Mouse (Mus musculus) cerebellum, postnatal 4 days (tissue): ENCODE measurements around the gene Rin2.

ENCODE experiments used
- DNase-seq, 2 experiments: peaks; one replicate each; pipeline ENCODE4 v3.0.0; 2022; ENCODE audit warnings: low spot score in 2 of 2, mixed read lengths in 1 of 2

Gene Rin2

DNA sequence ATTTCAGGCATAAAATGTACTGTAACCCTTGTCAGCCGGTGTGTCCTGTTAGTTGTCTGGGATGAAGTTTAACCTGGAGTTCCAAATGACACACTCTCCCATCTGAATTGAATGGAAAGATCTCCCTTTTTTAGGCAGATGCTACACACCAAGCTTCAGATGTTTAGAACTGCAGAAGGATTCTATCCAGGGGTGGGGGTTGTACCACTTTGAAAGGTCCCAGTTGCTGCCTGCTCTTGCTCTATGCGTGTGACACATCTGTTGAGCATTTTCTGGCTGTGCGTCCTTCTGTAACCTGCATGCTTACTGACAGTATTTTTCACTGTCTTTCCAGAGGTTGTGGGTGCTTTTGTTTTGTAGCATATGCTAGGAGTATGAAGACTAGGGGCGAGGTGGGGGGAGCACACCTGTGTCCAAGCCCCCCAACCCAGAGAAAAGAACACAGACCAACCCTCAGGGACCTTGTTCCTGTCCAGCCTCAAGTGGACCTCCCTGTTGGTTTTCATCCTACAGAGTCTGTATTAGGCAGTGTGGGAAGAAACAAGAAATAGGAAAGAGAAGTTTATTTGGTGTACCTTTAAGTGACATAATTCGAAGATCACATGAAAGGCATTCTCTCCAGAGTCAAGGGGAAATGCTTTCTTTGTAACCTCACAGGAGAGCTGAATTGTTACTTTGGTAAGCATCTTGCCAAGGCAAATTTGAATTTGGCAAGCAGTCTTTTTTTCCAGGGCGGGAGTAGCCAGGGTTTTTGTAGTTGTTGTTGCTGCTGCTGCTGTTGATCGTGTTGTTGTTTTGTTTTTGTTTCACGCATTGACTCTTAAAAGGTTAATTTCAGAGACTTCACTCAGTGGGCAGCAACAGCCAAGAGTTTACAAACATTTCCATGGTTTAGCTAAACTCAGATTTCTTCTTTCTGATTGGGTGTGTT lies 186.4 kb downstream of the Rin2 start:
- DNase-seq, result no peak

- no peak for DNase-seq
Measured at GRCm38 (mm10) chr2:145862206-145862817, 187.3 kb downstream of the Rin2 start.

DNA sequence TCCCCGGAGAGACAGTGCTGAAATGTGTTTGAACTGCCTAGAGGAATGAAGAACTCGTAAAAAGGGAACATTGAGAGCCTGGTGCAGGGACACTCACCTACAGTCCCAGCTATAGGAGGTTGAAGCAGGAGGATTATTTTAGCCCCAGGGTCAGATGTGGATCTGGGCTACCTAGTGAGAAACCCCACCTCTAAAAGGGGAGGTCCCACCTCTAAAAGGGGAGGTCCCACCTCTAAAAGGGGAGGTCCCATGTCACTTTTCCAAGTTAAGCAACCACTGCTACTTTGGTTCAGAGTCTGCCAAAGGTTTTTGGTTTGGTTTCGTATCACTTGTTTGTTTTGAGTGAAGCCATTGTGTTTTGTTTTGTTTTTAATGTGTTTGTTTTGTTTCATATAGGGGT lies 190.3 kb downstream of the Rin2 start:
- no peak for DNase-seq

DNA sequence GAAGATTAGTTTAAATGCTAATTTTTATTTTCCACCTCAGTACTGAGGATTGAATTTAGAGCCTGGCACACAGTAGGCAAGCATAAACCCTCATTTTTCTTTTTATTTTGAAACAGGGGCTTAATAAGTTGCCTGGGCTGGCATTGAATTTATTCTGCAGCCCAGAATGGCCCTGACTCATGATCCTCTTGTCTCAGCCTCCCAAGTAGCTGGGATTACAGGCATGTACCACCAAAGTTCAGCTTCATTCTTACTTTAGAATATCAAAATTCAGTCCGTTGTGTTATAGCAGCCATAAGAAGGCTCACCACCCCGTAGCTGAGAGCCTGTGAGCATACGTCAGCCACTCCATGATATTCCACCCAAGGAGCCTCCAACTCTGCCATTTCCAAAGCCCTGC lies 191.2 kb downstream of the Rin2 start:
- DNase-seq, result no peak

DNA sequence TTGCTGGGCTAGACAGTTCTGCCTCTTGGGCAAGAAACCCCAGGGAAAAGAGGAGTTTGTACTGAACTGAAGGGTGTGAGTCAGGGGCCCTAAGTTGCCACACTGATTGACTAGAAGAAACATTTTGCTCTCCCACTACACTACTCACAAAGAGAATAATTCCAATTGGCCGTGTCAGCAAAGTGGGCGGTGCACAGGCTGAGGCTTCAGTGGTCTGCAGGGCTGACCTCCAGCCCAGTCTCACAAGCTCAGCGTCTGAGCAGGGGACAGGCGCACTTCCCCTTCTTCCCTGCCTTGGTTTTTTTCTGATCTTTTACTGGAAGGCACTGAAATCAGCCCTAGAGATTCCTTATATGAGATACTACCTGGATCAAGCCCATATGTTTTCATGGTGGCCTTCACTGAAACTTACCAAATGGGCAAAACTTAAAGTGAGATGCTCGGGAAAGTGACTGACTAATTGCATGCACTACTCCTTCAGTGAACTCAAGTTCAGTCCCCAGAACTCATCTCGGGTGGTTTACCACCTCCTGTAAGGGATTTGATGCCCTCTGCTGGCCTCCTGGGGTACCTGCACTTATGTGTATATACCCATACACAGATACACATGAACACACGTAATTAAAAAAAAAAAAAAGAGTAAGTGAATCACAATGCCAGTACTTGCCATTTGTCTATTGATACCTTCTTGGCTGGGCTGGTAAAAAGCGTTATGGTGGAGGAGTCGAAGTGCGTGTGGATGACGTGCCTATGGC lies 191.9 kb downstream of the Rin2 start:
- DNase-seq, result no peak

DNA sequence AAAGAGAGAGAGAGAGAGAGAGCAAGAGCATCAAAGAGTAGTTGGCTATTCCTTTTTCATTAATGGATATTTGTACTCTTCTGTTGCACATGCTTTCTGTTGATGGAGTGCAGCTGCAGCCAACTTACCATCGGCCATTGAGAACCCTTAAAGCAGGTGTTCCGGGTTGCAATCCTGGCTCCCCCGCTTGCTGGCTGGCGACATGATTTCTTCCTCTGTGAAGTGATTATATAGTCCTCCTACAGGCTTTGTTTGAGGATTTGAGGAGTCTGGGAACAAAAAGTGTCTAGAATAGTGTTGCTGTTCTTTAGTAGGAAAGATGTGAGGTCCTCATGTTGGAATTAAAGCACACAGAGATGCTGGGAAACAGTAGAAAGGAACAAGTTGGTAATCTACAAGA lies 196.3 kb downstream of the Rin2 start:
- no peak for DNase-seq

DNA sequence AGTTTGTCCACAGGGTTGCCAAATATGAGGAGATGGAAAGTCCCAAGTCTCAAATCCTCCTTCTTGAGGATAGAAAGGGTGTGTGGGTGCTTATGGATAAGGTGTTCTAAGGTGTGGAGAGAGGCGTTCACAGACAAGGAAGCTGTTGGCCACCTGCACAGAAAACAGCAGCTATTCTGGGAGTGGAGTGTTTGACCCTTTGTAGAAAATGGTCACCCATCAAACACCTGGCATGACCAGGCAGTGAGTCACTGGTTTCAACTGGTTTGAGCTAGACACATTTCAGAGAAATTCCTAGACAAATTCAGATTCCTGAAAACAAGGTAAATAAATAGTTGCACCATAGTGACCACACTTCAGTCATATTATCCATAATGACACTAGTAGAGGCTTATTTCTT lies 197.1 kb downstream of the Rin2 start:
- no peak for DNase-seq

GRCm38 (mm10) chr2:145873953-145874352 lies 198.9 kb downstream of the Rin2 start:
- no peak for DNase-seq

GRCm38 (mm10) chr2:145874879-145875482 lies 200.0 kb downstream of the Rin2 start:
- DNase-seq, result no peak

DNA sequence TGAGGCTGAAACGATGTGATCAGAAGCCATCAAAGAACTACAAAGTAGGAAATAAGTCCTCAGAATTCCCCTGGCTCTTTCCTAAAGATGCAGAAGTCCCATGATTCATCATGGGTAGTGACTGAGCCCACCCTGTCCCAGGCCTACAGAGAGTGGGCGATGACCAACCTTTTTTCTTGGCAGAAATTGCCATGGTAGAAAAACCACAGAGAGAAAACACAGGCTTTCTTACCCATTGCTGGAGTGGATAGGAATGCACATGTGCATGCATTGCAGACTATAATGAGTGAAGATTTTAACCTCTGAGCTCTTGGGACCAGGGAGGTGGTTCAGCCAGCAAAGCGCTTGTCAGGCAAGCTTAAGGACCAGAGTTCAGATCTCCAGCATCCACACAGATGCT lies 202.2 kb downstream of the Rin2 start:
- no peak for DNase-seq

GRCm38 (mm10) chr2:145880887-145881747 lies 206.1 kb downstream of the Rin2 start:
- no peak for DNase-seq

DNA sequence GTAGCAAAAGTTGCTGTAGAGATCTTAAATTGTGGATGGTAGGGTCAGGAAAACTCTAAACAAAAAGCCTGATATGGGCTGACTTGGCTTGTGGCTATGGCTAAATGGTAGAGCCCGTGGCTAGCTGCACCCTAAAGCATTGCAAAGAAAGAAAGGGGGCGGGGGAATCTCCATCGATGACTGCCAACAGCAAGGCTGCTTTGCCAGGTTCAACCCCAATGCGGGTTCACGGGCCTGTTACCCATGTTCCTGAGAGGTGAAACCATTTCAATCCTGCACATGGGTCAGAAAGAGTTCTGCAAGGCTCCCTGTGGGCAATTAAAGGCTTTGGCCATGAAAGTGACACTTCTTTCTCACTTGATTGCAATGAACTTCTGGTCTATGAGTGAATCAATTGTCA lies 206.9 kb downstream of the Rin2 start:
- DNase-seq, result no peak

DNA sequence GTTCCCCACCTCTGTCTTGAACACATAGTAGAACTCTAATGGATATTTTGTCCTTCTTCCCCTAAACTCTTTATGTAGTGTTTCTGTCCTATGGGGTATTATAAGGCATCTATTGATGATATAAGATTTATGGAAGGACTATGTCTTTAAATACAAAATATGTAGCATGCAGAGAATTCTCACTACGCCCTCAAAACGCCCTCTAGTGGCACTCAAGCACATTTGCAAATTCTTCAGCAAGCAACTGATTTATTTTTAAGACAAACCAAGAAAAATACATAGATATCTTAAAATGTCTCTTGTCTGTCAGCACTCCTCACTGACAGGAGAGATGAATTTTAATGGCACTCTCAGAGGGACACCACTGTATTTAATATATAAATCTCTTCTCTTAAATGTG lies 207.4 kb downstream of the Rin2 start:
- no peak for DNase-seq

DNA sequence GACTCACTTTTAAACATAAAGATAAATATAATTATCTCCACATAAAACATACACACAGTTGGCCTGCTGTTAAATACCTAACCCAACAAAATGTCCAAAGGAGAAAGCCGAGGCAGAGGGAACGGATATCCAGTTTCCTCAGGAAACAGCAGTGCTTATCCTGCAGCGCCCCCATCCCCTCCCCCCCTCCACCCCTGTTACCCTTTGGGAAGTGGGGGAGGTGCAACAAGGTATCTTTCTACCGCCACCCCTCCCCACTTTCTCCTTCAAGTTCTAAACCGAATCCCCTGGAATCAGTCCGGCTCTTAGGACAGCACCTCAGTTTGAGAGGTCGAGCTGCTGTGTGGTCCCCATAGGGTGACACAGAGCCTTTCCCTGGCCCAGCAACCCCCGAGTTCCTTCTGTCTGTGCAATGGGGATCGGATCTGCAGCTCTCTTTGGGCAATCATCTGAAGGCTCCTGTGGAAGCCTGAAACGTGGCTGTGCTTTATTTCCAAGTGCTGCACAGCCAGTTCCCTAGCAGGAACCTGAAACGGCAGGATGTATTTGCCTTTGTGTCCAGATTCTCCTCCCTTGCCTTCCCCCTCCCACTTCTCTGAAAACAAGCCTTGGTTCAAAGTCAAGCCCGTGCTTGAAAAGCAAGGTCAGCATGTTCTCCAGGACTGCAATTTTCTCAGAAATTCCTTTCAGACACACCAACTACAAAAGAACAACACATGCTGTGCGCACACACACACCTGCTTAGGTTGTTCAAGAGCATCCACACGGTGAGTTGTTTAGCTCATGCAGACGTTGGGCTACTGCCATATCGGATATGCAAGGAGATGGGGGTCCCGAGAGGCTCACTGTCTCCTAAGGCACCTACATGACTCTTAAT lies 209.3 kb downstream of the Rin2 start:
- no peak for DNase-seq

DNA sequence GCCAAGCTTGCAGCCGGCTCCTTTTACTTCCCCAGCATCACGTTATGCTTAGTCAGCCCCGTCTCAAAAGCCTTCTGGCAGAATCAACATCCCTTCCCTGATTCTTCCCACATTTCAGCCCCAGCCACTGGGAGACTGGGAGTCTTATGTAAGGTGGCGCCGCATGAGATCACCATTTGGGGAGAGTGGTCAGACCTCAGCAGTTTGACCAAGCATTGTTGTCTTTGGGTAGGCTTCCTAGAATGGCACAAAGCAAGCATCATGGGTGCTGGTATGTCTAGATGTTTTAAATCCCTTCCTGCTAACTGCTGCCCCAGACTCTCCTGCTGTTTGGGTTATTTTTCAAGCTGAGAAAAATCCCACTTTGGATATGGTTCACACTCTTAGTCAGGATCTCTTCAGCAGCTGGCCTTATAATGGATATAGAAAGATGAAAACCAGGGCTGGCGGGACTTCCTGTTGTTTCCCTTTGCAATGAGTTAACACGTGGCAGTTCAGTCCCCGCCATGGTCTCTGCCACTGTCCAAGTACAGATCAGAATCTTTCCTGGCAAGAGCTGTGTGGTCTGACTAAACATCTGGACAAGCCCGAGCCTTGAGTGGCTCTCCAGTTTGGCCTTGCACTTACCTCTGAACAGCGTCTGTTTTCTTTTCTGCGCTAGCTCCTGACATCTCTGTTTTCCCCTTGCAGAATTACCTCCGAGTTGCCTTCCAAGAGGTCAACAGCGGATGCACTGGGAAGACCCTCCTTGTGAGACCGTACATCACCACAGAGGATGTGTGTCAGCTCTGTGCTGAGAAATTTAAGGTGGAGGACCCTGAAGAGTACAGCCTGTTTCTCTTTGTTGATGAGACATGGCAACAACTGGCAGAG lies 210.1 kb downstream of the Rin2 start:
- no peak for DNase-seq

DNA sequence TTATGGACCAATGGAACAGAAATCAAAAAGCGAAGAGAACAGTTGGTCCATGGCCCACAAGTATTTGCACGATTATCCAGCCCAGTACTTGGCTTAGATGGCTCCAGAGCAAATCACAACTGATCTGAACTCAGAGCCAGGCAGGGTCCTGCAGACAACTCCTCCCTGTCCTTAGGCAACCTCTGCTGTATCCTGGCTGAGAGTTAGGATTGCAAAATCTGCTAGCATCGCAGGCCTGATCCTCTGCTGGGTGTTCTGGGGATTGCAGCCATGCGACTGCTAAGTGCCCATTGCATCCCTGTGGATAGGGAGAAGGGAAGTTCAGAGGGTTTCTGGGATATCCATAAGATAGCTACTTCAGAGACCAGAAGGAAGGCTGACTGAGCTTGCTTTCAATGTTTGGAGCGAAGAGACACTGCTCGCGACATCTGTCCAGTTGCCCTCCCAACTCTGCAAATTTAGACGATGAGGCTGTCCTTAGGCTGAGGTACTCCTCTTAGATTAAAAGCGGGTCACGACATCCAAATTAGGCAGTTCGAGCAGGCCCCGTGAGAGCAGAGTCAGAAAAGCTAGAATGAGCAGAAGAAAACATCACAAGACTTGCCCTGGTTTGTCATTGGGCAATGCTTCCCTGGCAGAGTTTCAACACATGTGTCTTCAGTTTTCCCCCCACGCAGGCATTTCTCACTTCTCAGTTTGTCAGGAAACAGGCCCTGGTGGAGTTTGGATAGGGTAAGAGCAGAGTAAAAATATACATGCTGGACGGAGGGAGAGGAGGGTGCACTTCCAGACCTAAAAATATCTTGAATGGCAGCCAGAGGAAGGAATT lies 213.1 kb downstream of the Rin2 start:
- DNase-seq, result no peak

- DNase-seq, result no peak
Measured at GRCm38 (mm10) chr2:145888766-145889480, 213.9 kb downstream of the Rin2 start.

DNA sequence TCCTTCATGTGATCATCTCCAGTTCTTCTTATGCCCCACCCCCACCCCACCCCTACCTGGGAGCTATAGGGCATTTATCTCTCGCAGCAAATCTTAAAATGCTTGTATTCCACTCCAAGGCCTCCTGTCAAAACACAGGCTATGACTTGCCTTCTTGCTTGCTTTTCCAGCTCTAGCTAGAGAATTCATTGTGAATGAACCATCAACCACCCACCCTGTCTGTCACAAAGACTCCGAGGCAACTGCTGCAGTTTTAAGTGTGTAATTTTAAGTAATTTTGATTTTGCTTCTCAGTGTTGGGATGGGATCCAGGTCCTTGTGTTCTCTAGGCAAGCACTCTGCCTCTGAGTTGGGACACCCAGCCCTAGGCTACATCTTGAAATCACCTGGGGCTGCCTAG lies 215.6 kb downstream of the Rin2 start:
- no peak for DNase-seq
